Mouse (Mus musculus) lung, embryonic 16.5 days (tissue): ENCODE measurements around the gene Fbxo2. TPM values are rescaled to one million over a fixed set of nuclear protein-coding genes. Genes with fewer than 3 reads are reported as not detected.
A peak's percentile ranks its signal among the peaks of the same experiment; 100 is the strongest.
"Not testable (repeated sequence)": the region's sequence is repeated elsewhere in the genome, so short reads cannot be mapped to it uniquely, and the experiment has no call there.

Experiments
- ATAC-seq: fragments of 200-750 bp; cut with Nextera tagmentation; 2 replicates; pipeline ENCODE4 v1.8.0; 2017; ENCODE audit warnings: low read depth, mild to moderate bottlenecking, moderate library complexity
- H3K27ac ChIP-seq: fragments of 300-500 bp; sonication (generic); 2 replicates; pipeline ENCODE4 v1.5.1; 2014; ENCODE audit warnings: mild to moderate bottlenecking, control low read depth, low read length
- H3K27me3 ChIP-seq: fragments of 300-500 bp; sonication (generic); 2 replicates; pipeline ENCODE4 v1.6.1; 2014; ENCODE audit warnings: low read depth, low read length, mixed read lengths; ENCODE audit not compliant: control insufficient read depth, insufficient read depth
- H3K36me3 ChIP-seq: fragments of 300-500 bp; sonication (generic); 2 replicates; pipeline ENCODE4 v1.6.1; 2014; ENCODE audit warnings: low read length; ENCODE audit not compliant: control insufficient read depth, insufficient read depth
- H3K4me1 ChIP-seq: fragments of 300-500 bp; sonication (generic); replicated peaks from 2 replicates; pipeline ENCODE4 v1.6.1; 2014; ENCODE audit warnings: low read length, mixed read lengths; ENCODE audit not compliant: control insufficient read depth, insufficient read depth
- H3K4me2 ChIP-seq: fragments of 300-500 bp; sonication (generic); 2 replicates; pipeline ENCODE4 v1.6.1; 2014; ENCODE audit warnings: low read depth, low read length, control low read depth
- H3K4me3 ChIP-seq: fragments of 300-500 bp; sonication (generic); 2 replicates; pipeline ENCODE4 v1.5.1; 2014; ENCODE audit warnings: mild to moderate bottlenecking, low read length, control low read depth
- H3K9ac ChIP-seq: fragments of 300-500 bp; sonication (generic); 2 replicates; pipeline ENCODE4 v1.6.1; 2014; ENCODE audit warnings: low read length, control low read depth
- H3K9me3 ChIP-seq: fragments of 300-500 bp; sonication (generic); 2 replicates; pipeline ENCODE4 v1.6.1; 2016; ENCODE audit warnings: low read length; ENCODE audit not compliant: control insufficient read depth
- WGBS: fragments of 180-500 bp; shearing (Covaris S2); extraction: QIAGEN DNeasy Blood & Tissue Kit; methylation state at CpG from one replicate; pipeline ENCODE4 v1.1.7; 2014; 5-methylcytosine and 5-hydroxymethylcytosine counted together
- polyA plus RNA-seq: library from polyadenylated mRNA; unstranded; fragments of >200 nt; fragmentation: Nextera tagmentation; extraction: Ambion mirVana; gene quantifications from 2 replicates; pipeline ENCODE4 v1.2.1, GENCODE M21; 2015

Fbxo2 gene
- 0.50 and 1.4 TPM in 2 replicates for polyA plus RNA-seq

DNA sequence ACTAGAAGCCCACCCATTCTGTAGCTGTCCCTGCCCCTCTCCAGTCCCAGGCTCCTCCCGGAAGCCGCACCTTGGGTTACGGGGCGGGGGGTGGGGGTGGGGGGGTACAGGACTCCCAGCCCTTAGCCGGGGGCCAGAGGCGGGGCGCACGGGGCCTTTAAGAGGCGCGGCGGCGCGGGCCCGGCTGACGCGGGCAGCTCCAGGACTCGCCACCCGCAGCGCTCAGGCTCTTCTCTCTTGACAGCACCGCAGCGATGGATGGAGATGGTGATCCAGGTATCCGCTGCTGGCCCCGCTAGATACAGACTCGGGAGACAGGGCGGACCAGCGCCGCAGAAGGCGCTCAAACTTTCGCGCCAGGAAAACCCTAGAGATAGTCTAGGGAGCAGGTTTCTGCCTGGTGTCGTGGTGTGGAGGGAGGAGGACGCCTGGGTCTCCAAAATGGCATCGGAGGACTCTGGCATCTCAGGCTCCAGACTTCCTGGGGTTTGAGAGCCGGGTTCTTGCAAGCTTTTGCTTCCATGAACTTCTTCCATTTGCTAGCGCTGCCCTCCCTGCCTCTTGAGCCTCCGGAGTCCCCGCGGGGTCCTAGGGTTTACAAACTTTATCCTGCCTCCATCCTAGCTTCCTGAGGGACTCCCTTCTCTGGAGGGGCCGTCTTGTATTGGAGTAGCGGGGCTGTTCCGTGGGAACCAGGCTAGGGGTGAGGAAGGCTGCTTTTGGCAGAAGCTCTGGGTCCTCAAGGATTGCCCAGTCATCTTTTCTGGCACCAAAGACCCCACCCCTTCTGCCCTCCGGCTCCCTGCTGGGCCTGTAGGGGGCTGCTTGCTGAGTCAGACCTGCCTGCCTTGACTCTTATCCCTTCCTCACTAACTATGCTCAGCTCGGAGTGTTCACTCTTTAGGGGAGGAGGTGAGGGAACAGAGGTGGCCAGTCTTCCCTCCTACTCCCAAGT, at the start of gene Fbxo2, which contains the start of gene Fbxo44:
Gene Fbxo2 (plus strand): TSS at position 186 of the 955 bp plus-strand sequence.
Gene Fbxo44 (minus strand): TSS at position 47 of the 955 bp plus-strand sequence.
- Histone ChIP-seq H3K4me1 (peaks cover 9% of the 10 kb centered on the region), H3K4me2 (peak within 1 kb of the TSS; percentile 95)
- 1% methylated on average over 42 of the region's 43 CpGs for WGBS

DNA sequence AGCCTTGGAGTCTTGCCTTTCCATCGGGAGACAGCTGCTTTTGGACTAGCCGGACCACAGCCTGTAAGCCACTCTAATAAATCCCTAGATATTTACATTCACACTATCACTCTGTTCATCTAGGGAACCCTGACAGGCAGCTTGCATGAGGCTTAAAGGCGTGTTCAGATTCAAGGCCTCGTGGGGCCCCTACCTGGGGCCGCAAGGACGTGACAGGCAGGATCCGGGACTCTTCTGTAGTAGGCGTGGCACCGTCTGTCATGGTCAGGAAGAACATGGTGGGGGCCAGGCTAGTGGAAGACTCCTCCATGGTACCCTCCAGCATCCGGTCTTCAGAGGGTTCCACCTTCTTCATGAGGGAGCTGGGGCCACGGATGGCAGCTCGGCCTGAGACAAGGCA, 47.9 kb upstream of the Fbxo2 start:
- Histone ChIP-seq H3K27ac (no peak overlapping the region), H3K4me2 (no peak overlapping the region), H3K27me3 (no peaks in the 10 kb centered on the region; the same call in 1 of the 2 replicates), H3K9me3 (no peaks in the 10 kb centered on the region), H3K9ac (no peak overlapping the region), H3K36me3 (no peaks in the 10 kb centered on the region), H3K4me1 (peaks cover 9% of the 10 kb centered on the region; the same call in 1 of the 2 replicates), H3K4me3 (no peak overlapping the region)
- ATAC-seq = no peak
- 68% methylated on average over 12 of the region's 12 CpGs for WGBS

More for the DNA sequence above, at the start of gene Fbxo2, which contains the start of gene Fbxo44:
- Histone ChIP-seq H3K27ac (peak within 1 kb of the TSS; percentile 36), H3K27me3 (peaks cover 54% of the 10 kb centered on the region), H3K9ac (peak within 1 kb of the TSS; percentile 72), H3K36me3 (no peaks in the 10 kb centered on the region), H3K9me3 (no peaks in the 10 kb centered on the region), H3K4me3 (peak within 1 kb of the TSS; percentile 65)
- ATAC-seq = peak; percentile 63

DNA sequence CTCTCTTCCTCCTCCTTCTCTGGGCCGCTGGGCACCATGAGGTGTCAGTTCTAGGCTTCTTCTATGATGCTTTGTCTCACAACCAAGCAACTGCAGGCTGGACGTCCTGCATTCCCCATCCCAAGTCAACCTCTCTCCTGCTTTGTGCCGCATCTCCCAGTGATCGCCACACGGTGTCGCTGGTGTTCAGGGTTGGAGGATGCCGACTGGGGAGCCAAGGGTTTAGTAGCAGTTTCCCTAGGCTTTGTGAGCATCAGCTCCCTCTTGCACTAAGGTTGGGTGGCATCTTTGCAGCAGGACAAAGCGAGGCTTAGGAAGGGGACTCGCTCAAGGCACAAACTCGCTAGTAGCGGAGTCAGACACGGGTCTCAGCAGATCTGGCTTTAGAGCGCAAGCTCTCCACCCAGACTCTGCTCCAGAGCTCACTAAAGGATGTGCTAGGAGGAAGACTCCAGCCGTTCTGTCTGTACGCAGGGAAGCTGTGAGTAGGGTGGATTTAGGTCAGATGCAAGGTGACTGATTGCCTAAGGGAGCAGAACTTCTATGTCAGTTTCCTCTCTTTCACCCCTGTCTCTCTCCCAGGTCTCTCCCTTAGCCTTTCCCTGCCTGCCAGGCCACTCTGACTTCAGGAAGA, 45.5 kb upstream of the Fbxo2 start:
- no peak overlapping the region for H3K27ac ChIP-seq
- H3K4me3 ChIP-seq = no peak overlapping the region
- no peak overlapping the region for H3K4me2 ChIP-seq
- no peaks in the 10 kb centered on the region for H3K27me3 ChIP-seq
- 4% methylated on average over 15 of the region's 15 CpGs for WGBS
- ATAC-seq = peak; percentile 78
- H3K9me3 ChIP-seq = no peaks in the 10 kb centered on the region
- H3K9ac ChIP-seq = no peak overlapping the region
- no peaks in the 10 kb centered on the region for H3K36me3 ChIP-seq
- no peaks in the 10 kb centered on the region for H3K4me1 ChIP-seq

- H3K9me3 ChIP-seq = no peaks in the 10 kb centered on the region
- peak; percentile 46 for ATAC-seq
- no peaks in the 10 kb centered on the region for H3K4me1 ChIP-seq
- H3K4me2 ChIP-seq = no peak overlapping the region
- H3K27ac ChIP-seq = no peak overlapping the region
- WGBS = 3% methylated on average over 15 of the region's 15 CpGs
- H3K4me3 ChIP-seq = no peak overlapping the region
- H3K27me3 ChIP-seq = no peaks in the 10 kb centered on the region
- H3K9ac ChIP-seq = peak overlapping the region; percentile 29; the same call in 1 of the 2 replicates
- no peaks in the 10 kb centered on the region for H3K36me3 ChIP-seq
Measured at GRCm38 (mm10) chr4:148115467-148115866, 45.0 kb upstream of the Fbxo2 start.

DNA sequence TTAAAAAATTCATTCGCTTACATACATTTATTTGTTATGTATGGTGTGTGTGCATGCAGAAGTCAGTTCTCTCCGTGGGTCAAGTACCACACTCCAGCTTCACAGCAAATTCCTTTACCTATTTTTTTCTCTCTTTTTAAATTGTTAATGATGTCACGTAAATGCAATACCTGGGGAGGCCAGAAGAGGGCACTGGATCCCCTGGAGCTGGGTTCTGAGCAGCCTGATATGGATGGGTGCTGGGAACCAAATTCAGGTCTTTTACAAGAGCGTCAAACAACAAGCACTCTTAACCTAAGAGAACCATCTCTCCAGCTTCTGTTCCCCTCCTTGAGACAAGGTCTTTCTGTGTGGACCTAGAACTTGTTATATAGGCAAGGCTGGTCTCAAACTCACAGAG, 43.8 kb upstream of the Fbxo2 start:
- Histone ChIP-seq H3K4me1 (no peaks in the 10 kb centered on the region), H3K4me3 (no peak overlapping the region), H3K27me3 (no peaks in the 10 kb centered on the region), H3K4me2 (no peak overlapping the region), H3K9me3 (no peaks in the 10 kb centered on the region), H3K27ac (no peak overlapping the region), H3K9ac (no peak overlapping the region), H3K36me3 (no peaks in the 10 kb centered on the region)
- 69% methylated on average over 4 of the region's 4 CpGs for WGBS
- ATAC-seq = no peak

- no peak overlapping the region for H3K9ac ChIP-seq
- no peaks in the 10 kb centered on the region for H3K27me3 ChIP-seq
- no peak for ATAC-seq
- H3K4me3 ChIP-seq = no peak overlapping the region
- no peak overlapping the region for H3K27ac ChIP-seq
- H3K9me3 ChIP-seq = no peaks in the 10 kb centered on the region
- no peaks in the 10 kb centered on the region for H3K36me3 ChIP-seq
- no peaks in the 10 kb centered on the region for H3K4me1 ChIP-seq
- no peak overlapping the region for H3K4me2 ChIP-seq
- 72% methylated on average over 4 of the region's 4 CpGs for WGBS
Measured at GRCm38 (mm10) chr4:148117392-148117791, 43.0 kb upstream of the Fbxo2 start.

DNA sequence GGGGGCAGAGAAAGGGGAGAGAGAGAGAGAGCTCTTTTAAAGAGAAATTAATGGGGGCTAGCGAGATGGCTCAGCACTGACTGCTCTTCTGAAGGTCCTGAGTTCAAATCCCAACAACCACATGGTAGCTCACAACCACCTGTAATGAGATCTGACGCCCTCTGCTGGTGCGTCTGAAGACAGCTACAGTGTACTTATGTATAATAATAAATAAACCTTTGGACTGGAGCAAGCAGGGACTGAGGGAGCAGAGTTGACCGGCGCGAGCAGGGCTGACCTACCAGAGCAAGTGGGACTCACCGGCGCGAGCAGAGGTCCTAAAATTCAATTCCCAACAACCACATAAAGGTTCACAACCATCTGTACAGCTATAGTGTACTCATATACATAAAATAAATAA, 40.8 kb upstream of the Fbxo2 start:
- not testable (repeated sequence) for H3K27ac ChIP-seq
- WGBS = 84% methylated on average over 9 of the region's 9 CpGs

GRCm38 (mm10) chr4:148120555-148120954, 39.9 kb upstream of the Fbxo2 start:
- H3K36me3 ChIP-seq = no peaks in the 10 kb centered on the region
- H3K4me3 ChIP-seq = no peak overlapping the region
- H3K9ac ChIP-seq = no peak overlapping the region
- H3K27ac ChIP-seq = no peak overlapping the region
- H3K4me1 ChIP-seq = no peaks in the 10 kb centered on the region
- ATAC-seq = no peak
- 68% methylated on average over 9 of the region's 9 CpGs for WGBS
- H3K9me3 ChIP-seq = no peaks in the 10 kb centered on the region
- H3K4me2 ChIP-seq = no peak overlapping the region
- H3K27me3 ChIP-seq = no peaks in the 10 kb centered on the region

More for the DNA sequence above, 40.8 kb upstream of the Fbxo2 start:
- not testable (repeated sequence) for H3K9me3 ChIP-seq, H3K4me3 ChIP-seq, H3K9ac ChIP-seq, H3K27me3 ChIP-seq, H3K4me2 ChIP-seq, H3K4me1 ChIP-seq, ATAC-seq, H3K36me3 ChIP-seq

- Histone ChIP-seq H3K4me2 (no peak overlapping the region), H3K9me3 (no peaks in the 10 kb centered on the region), H3K27ac (no peak overlapping the region), H3K4me3 (no peak overlapping the region), H3K4me1 (no peaks in the 10 kb centered on the region), H3K27me3 (no peaks in the 10 kb centered on the region), H3K36me3 (no peaks in the 10 kb centered on the region), H3K9ac (no peak overlapping the region)
- no peak for ATAC-seq
- 67% methylated on average over 4 of the region's 4 CpGs for WGBS
Measured at GRCm38 (mm10) chr4:148121362-148121761, 39.1 kb upstream of the Fbxo2 start.
